Mouse (Mus musculus) limb, embryonic 11.5 days (tissue): Measurements from ENCODE around the gene Usp11. TPM values are rescaled to one million over a fixed set of nuclear protein-coding genes. Genes with fewer than 3 reads are reported as not detected.

Experiments
- ATAC-seq: fragments of 200-750 bp; cut with Nextera tagmentation; 2 replicates; pipeline ENCODE4 v1.8.0; 2017; ENCODE audit warnings: low read depth; ENCODE audit not compliant: insufficient number of reproducible peaks, low FRiP score, low TSS enrichment
- DNase-seq: peaks from one replicate; pipeline ENCODE4 v3.0.0-alpha.2; 2015; ENCODE audit warnings: low spot score
- H3K27ac ChIP-seq: fragments of 300-500 bp; sonication (generic); replicated peaks from 2 replicates; pipeline ENCODE4 v1.5.1; 2014; ENCODE audit warnings: low read depth, mild to moderate bottlenecking, low read length
- H3K27me3 ChIP-seq: fragments of 300-500 bp; sonication (generic); 2 replicates; pipeline ENCODE4 v1.6.1; 2014; ENCODE audit warnings: mild to moderate bottlenecking, low read length, mixed read lengths; ENCODE audit not compliant: control insufficient read depth, insufficient read depth
- H3K36me3 ChIP-seq: fragments of 300-500 bp; sonication (generic); 2 replicates; pipeline ENCODE4 v1.6.1; 2014; ENCODE audit warnings: mild to moderate bottlenecking, low read length, moderate library complexity, mixed read lengths; ENCODE audit not compliant: control insufficient read depth, insufficient read depth
- H3K4me1 ChIP-seq: fragments of 300-500 bp; sonication (generic); 2 replicates; pipeline ENCODE4 v1.6.1; 2014; ENCODE audit warnings: low read length, mixed read lengths; ENCODE audit not compliant: control insufficient read depth, insufficient read depth
- H3K4me2 ChIP-seq: fragments of 300-500 bp; sonication (generic); 2 replicates; pipeline ENCODE4 v1.6.1; 2014; ENCODE audit warnings: low read depth, mild to moderate bottlenecking, moderate library complexity; ENCODE audit not compliant: severe bottlenecking
- H3K4me3 ChIP-seq: fragments of 300-500 bp; sonication (generic); 2 replicates; pipeline ENCODE4 v1.5.1; 2014; ENCODE audit warnings: low read depth, low read length
- H3K9ac ChIP-seq: fragments of 300-500 bp; sonication (generic); 2 replicates; pipeline ENCODE4 v1.6.1; 2014; ENCODE audit warnings: mild to moderate bottlenecking, low read length
- H3K9me3 ChIP-seq: fragments of 300-500 bp; sonication (generic); 2 replicates; pipeline ENCODE4 v1.6.1; 2016; ENCODE audit warnings: low read length; ENCODE audit not compliant: control insufficient read depth
- WGBS: fragments of 180-500 bp; shearing (Covaris S2); extraction: QIAGEN DNeasy Blood & Tissue Kit; methylation state at CpG from one replicate; pipeline ENCODE4 v1.1.7; 2014; 5-methylcytosine and 5-hydroxymethylcytosine counted together
- polyA plus RNA-seq: library from polyadenylated mRNA; unstranded; fragments of >200 nt; fragmentation: Nextera tagmentation; extraction: Ambion mirVana; gene quantifications from 2 replicates; pipeline ENCODE4 v1.2.1, GENCODE M21; 2014

Gene Usp11
- polyA plus RNA-seq, 1 experiment from 2014 or later = 49.6 TPM

- H3K9me3 ChIP-seq = no peaks in the 10 kb centered on the region
- no peaks in the 10 kb centered on the region for H3K4me1 ChIP-seq
- ATAC-seq = peak; percentile 87
- H3K36me3 ChIP-seq = no peaks in the 10 kb centered on the region
- DNase-seq = peak; percentile 80
- 18% methylated on average over 33 of the region's 33 CpGs for WGBS
- H3K27me3 ChIP-seq = no peaks in the 10 kb centered on the region
- H3K4me3 ChIP-seq = peak overlapping the region; percentile 48
- H3K9ac ChIP-seq = peak overlapping the region; percentile 81
- H3K27ac ChIP-seq = peak overlapping the region; percentile 95
- peak overlapping the region; percentile 53 for H3K4me2 ChIP-seq
Observed at GRCm38 (mm10) chrX:20688068-20688547, 15.6 kb upstream of the Usp11 start.

GRCm38 (mm10) chrX:20688615-20689014, 15.1 kb upstream of the Usp11 start:
- Histone ChIP-seq H3K4me3 (peak overlapping the region; percentile 48), H3K9ac (peak overlapping the region; percentile 81), H3K9me3 (no peaks in the 10 kb centered on the region), H3K27ac (peak overlapping the region; percentile 95), H3K4me1 (no peaks in the 10 kb centered on the region), H3K4me2 (peak overlapping the region; percentile 53), H3K36me3 (no peaks in the 10 kb centered on the region), H3K27me3 (no peaks in the 10 kb centered on the region)
- 10% methylated on average over 21 of the region's 35 CpGs for WGBS
- peak; percentile 70 for ATAC-seq
- DNase-seq = peak; percentile 70

GRCm38 (mm10) chrX:20691566-20691965, 12.1 kb upstream of the Usp11 start:
- Histone ChIP-seq H3K36me3 (0 out of 2 replicates have a peak, but pooled peaks cover 4% of the 10 kb centered on the region), H3K4me1 (no peaks in the 10 kb centered on the region), H3K4me3 (no peak overlapping the region), H3K4me2 (no peak overlapping the region), H3K27me3 (no peaks in the 10 kb centered on the region), H3K9me3 (no peaks in the 10 kb centered on the region), H3K27ac (no peak overlapping the region), H3K9ac (no peak overlapping the region)
- 82% methylated on average over 3 of the region's 3 CpGs for WGBS
- DNase-seq (no peak), ATAC-seq (no peak)

- Histone ChIP-seq H3K9me3 (no peaks in the 10 kb centered on the region), H3K27me3 (no peaks in the 10 kb centered on the region), H3K4me2 (no peak overlapping the region), H3K4me3 (no peak overlapping the region), H3K27ac (no peak overlapping the region), H3K4me1 (no peaks in the 10 kb centered on the region), H3K9ac (no peak overlapping the region), H3K36me3 (peaks cover 4% of the 10 kb centered on the region; the same call in 1 of the 2 replicates)
- WGBS = 83% methylated on average over 1 of the region's 1 CpGs
- DNase-seq = no peak
- ATAC-seq = no peak
Observed at GRCm38 (mm10) chrX:20692616-20693015, 11.1 kb upstream of the Usp11 start.

- DNase-seq = no peak
- H3K27me3 ChIP-seq = no peaks in the 10 kb centered on the region
- no peak overlapping the region for H3K4me3 ChIP-seq
- WGBS = 86% methylated on average over 4 of the region's 4 CpGs
- no peak overlapping the region for H3K27ac ChIP-seq
- H3K9me3 ChIP-seq = no peaks in the 10 kb centered on the region
- ATAC-seq = no peak
- no peaks in the 10 kb centered on the region for H3K4me1 ChIP-seq
- H3K4me2 ChIP-seq = no peak overlapping the region
- H3K36me3 ChIP-seq = peaks cover 4% of the 10 kb centered on the region; the same call in 1 of the 2 replicates
- no peak overlapping the region for H3K9ac ChIP-seq
Observed at GRCm38 (mm10) chrX:20695842-20696241, 7.9 kb upstream of the Usp11 start.

- H3K36me3 ChIP-seq = no peaks in the 10 kb centered on the region
- H3K4me2 ChIP-seq = peak overlapping the region; percentile 44
- H3K4me1 ChIP-seq = no peaks in the 10 kb centered on the region
- H3K9ac ChIP-seq = peak overlapping the region; percentile 55
- H3K27ac ChIP-seq = peak overlapping the region; percentile 84
- DNase-seq = peak; percentile 84
- H3K4me3 ChIP-seq = peak overlapping the region; percentile 49
- no peaks in the 10 kb centered on the region for H3K9me3 ChIP-seq
- 15% methylated on average over 32 of the region's 32 CpGs for WGBS
- ATAC-seq = peak; percentile 98
- no peaks in the 10 kb centered on the region for H3K27me3 ChIP-seq
Observed at GRCm38 (mm10) chrX:20704295-20705082, 783 bp downstream of the Usp11 start.

GRCm38 (mm10) chrX:20705083-20705402, 1.3 kb downstream of the Usp11 start:
- 27% methylated on average over 3 of the region's 3 CpGs for WGBS

GRCm38 (mm10) chrX:20728681-20729080, 25.0 kb downstream of the Usp11 start:
- Histone ChIP-seq H3K4me3 (no peak overlapping the region), H3K9me3 (no peaks in the 10 kb centered on the region), H3K36me3 (no peaks in the 10 kb centered on the region), H3K4me2 (no peak overlapping the region), H3K27me3 (no peaks in the 10 kb centered on the region), H3K9ac (no peak overlapping the region), H3K4me1 (no peaks in the 10 kb centered on the region), H3K27ac (no peak overlapping the region)
- WGBS = 75% methylated on average over 5 of the region's 5 CpGs
- ATAC-seq = no peak
- no peak for DNase-seq

More at GRCm38 (mm10) chrX:20705083-20705402, 1.3 kb downstream of the Usp11 start:
- DNase-seq = no peak
- Histone ChIP-seq H3K9ac (no peak overlapping the region), H3K9me3 (no peaks in the 10 kb centered on the region), H3K27me3 (no peaks in the 10 kb centered on the region), H3K27ac (no peak overlapping the region), H3K4me3 (peak overlapping the region; percentile 49), H3K4me1 (no peaks in the 10 kb centered on the region), H3K4me2 (peak overlapping the region; percentile 25; the same call in 1 of the 2 replicates), H3K36me3 (no peaks in the 10 kb centered on the region)
- ATAC-seq = no peak
